Mouse (Mus musculus): ENCODE data around the gene Olfr341.

The Olfr341 gene

DNA sequence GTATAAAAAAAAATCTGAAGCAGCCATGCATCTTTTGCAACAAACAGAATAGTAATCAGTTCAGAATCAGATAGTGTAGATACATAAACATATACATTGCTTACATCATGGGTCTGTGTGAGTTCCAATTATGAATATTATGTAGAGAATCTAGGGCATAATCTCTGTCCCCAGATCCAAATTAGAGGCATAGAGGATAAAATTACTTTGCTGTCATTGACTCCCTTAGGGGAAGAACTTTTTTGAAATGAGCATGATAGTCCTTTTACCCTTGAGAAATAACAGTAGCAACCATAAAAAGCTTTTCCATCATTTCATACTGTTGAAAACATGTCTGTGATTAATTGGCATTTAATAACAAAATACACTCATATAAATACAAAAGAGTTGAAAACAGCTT, at the start of gene Olfr341:
Gene Olfr341 (minus strand): TSS at position 101 of the 400 bp plus-strand sequence.
- DNase-seq, result no peak

DNA sequence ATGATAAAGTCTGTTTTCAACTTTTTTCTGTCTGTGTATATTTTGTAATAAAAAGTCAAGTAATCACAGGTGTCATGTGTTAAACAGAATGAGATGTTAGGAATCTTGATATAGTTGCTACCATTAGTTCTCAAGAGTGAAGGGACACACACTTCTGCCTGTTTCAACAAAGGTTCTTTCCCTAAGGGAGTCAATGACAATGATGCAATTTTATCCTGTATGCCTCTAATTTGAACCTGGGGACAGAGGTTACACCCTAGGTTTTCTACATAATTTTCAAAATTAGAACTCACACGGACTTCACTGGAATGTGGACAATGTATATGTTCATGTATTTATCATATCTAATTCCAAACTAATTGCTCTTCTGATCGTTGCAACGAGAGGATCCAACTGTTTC, 42.4 kb upstream of the Olfr341 start, which contains the start of gene Olfr342:
Gene Olfr342 (plus strand): TSS at position 301 of the 400 bp plus-strand sequence.
- DNase-seq, result no peak

DNA sequence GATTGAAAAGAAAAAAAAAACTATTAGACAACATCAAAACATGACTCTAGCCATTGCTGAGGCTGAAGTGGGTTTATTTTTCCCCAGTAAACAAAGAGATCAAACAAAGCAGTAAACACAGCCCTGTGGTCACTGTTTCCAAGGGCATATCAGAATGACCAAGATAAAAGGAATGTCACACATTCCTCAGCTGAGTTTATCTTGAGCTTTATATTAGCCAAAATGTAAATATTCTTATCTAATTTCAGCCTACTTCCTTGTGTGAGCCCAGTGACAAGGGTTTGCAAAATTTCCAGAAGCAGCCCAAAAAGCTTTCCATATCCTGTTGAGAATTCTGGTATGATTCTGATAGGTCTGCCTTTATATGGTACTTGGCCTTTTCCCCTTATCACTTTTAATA, 8.6 kb downstream of the Olfr341 start:
- no peak for DNase-seq

DNA sequence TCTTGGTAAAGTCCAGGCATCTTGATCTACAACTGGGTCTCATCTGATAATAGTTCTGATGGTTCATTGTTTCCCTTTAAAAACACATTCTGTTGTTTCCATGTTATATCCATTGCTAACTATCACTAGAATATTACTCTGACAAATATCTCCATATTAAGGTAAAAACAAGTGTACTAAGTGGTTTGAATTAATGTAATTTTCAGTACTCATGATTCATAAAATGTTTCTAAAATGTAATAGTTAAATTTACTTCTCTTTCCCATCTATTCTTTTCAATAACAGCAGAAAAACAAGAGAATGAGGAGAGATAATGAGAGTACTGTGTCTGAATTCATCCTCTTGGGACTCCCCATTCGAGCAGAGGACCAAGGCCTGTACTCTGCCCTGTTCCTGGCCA, 30.0 kb downstream of the Olfr341 start, which contains the start of gene Olfr340:
Gene Olfr340 (plus strand): TSS at position 301 of the 400 bp plus-strand sequence.
- no peak for DNase-seq

Measured in kidney, postnatal 10 days (tissue).